Mouse (Mus musculus) ovary, postnatal 14 days (tissue): ENCODE measurements at regions not wholly inside any gene's neighbourhood (a gene's known extent, or its start where the extent isn't known, plus 50 kb on each side); places are given as distances from the start of the nearest gene placed in this dataset.
"Not testable (repeated sequence)": the region's sequence is repeated elsewhere in the genome, so short reads cannot be mapped to it uniquely, and the experiment has no call there.

Experiments used
- DNase-seq: peaks from one replicate; pipeline ENCODE4 v3.0.0; 2022; ENCODE audit warnings: low spot score

GRCm38 (mm10) chr9:8731141-8731540 lies 168.5 kb upstream of the Pgr start:
- DNase-seq: no peak

- DNase-seq: no peak
Measured at GRCm38 (mm10) chr9:8733485-8733884, 166.1 kb upstream of the Pgr start.

GRCm38 (mm10) chr9:8740190-8740589 lies 159.4 kb upstream of the Pgr start:
- DNase-seq: no peak

- no peak for DNase-seq
Measured at GRCm38 (mm10) chr9:8749878-8750277, 149.8 kb upstream of the Pgr start.

- no peak for DNase-seq
Measured at GRCm38 (mm10) chr9:8760876-8761275, 138.8 kb upstream of the Pgr start.

- DNase-seq: not testable (repeated sequence)
Measured at GRCm38 (mm10) chr9:8769398-8769797, 130.2 kb upstream of the Pgr start.

- no peak for DNase-seq
Measured at GRCm38 (mm10) chr9:8769996-8770395, 129.6 kb upstream of the Pgr start.

- DNase-seq: not testable (repeated sequence)
Measured at GRCm38 (mm10) chr9:8781336-8781735, 118.3 kb upstream of the Pgr start.

- no peak for DNase-seq
Measured at GRCm38 (mm10) chr9:8814236-8814635, 85.4 kb upstream of the Pgr start.

- no peak for DNase-seq
Measured at GRCm38 (mm10) chr9:8823719-8824371, 75.8 kb upstream of the Pgr start.

GRCm38 (mm10) chr9:8832150-8832549 lies 67.5 kb upstream of the Pgr start:
- peak; percentile 16 for DNase-seq

GRCm38 (mm10) chr9:8837073-8837472 lies 62.6 kb upstream of the Pgr start:
- no peak for DNase-seq

- DNase-seq: no peak
Measured at GRCm38 (mm10) chr9:8838356-8838755, 61.3 kb upstream of the Pgr start.

GRCm38 (mm10) chr9:8838891-8839290 lies 60.7 kb upstream of the Pgr start:
- DNase-seq: no peak
